Mouse (Mus musculus) G1E (cell line): ENCODE data around the gene Rspo3. TPM values are rescaled to one million over a fixed set of nuclear protein-coding genes. Genes with fewer than 3 reads are reported as not detected.

Source experiments
- ATAC-seq: 2 replicates; pipeline ENCODE4 v1.8.0; 2016; ENCODE audit warnings: mild to moderate bottlenecking; ENCODE audit not compliant: insufficient number of reproducible peaks, poor library complexity, low FRiP score, severe bottlenecking; ENCODE audit errors: extremely low read depth
- DNase-seq: peaks from one replicate; pipeline ENCODE4 v3.0.0; 2012; ENCODE audit warnings: low spot score
- H3K27me3 ChIP-seq: 2 replicates; pipeline ENCODE4 v1.6.1; 2012; ENCODE audit warnings: mild to moderate bottlenecking, low read length, inconsistent platforms; ENCODE audit not compliant: insufficient read depth
- H3K36me3 ChIP-seq: replicated peaks from 2 replicates; pipeline ENCODE3; 2012; ENCODE audit warnings: mild to moderate bottlenecking, inconsistent platforms
- H3K4me1 ChIP-seq: 2 replicates; pipeline ENCODE4 v1.6.1; 2012; ENCODE audit warnings: low read depth, low read length, inconsistent platforms, mixed read lengths; ENCODE audit not compliant: insufficient read depth
- H3K4me3 ChIP-seq: 2 replicates; pipeline ENCODE4 v1.5.1; 2012; ENCODE audit warnings: low read depth, mild to moderate bottlenecking, inconsistent platforms, low read length, moderate library complexity, mixed read lengths
- H3K9me3 ChIP-seq: replicated peaks from 2 replicates; pipeline ENCODE4 v1.6.1; 2012; ENCODE audit warnings: inconsistent platforms
- CTCF ChIP-seq: IDR thresholded peaks from 2 replicates; pipeline ENCODE4 v1.5.1; 2012; ENCODE audit warnings: low read depth, low read length, inconsistent platforms, mixed read lengths
- GATA1 ChIP-seq: IDR thresholded peaks from 2 replicates; pipeline ENCODE4 v1.6.1; 2012; ENCODE audit warnings: borderline replicate concordance, low read length, inconsistent platforms, mixed read lengths
- GATA2 ChIP-seq: IDR thresholded peaks from 2 replicates; pipeline ENCODE4 v1.6.1; 2012; ENCODE audit warnings: low read depth, low read length, inconsistent platforms, borderline replicate concordance
- POLR2AphosphoS5 ChIP-seq: IDR thresholded peaks from 2 replicates; pipeline ENCODE4 v1.6.1; 2012; ENCODE audit warnings: low read depth, low read length, inconsistent platforms; ENCODE audit not compliant: insufficient replicate concordance
- TAL1 ChIP-seq: conservative IDR thresholded peaks from 2 replicates; pipeline ENCODE4 v1.6.1; 2012; ENCODE audit warnings: low read depth, low read length, inconsistent platforms, mixed read lengths
- polyA plus RNA-seq: library from polyadenylated mRNA; stranded (reverse); fragments of >175 nt; gene quantifications from 2 replicates; pipeline ENCODE4 v1.2.3, GENCODE M21; 2012
- total RNA-seq, 2 experiments: library from RNA; stranded (forward) in 1 of 2; stranded (reverse) in 1 of 2; fragments of 200-1000 nt in 1 of 2; fragments of >200 nt in 1 of 2; fragmentation: Nextera tagmentation in 1 of 2; gene quantifications; 2 replicates each; pipeline ENCODE4 v1.2.3; 2014 to 2017

Gene Rspo3
- total RNA-seq (2014; fragmentation: Nextera tagmentation), result 6.5 and 6.7 TPM in 2 replicates
- 6.1 and 6.3 TPM in 2 replicates for total RNA-seq (2017)
- 0.75 and 0.79 TPM in 2 replicates for polyA plus RNA-seq

GRCm38 (mm10) chr10:29535546-29536260, at the start of gene Rspo3:
TSS of gene Rspo3 (minus strand) at chr10:29535867.
- Histone ChIP-seq H3K36me3 (no peaks in the 10 kb centered on the region), H3K27me3 (peaks cover 40% of the 10 kb centered on the region), H3K4me1 (peaks cover 29% of the 10 kb centered on the region), H3K4me3 (peak within 1 kb of the TSS; percentile 71), H3K9me3 (no peaks in the 10 kb centered on the region)
- TF ChIP-seq POLR2AphosphoS5 (no peak), GATA2 (no peak), GATA1 (no peak), TAL1 (no peak), CTCF (no peak)
- ATAC-seq, result peak; percentile 45
- DNase-seq, result peak; percentile 35

DNA sequence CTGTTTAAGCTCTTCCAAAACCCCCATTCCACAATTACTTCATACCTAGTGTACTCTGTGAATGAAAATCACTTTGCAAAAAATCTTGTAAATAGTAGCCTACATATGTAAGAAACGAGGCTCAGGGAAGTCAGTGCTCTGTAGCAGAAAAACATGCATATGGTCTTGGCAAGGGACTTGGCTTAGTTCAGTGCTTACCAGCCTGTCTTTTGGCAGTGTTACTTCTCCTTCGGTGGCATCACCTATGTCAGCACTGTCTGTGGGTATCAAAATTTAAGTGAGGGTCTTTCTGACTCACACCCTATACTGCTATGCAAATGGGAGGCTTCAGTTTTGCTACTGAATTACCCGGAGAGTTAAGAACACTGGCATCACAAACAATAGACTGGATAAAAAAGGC, 46.3 kb upstream of the Rspo3 start:
- Histone ChIP-seq H3K4me1 (no peaks in the 10 kb centered on the region), H3K9me3 (no peaks in the 10 kb centered on the region), H3K4me3 (no peak overlapping the region), H3K36me3 (no peaks in the 10 kb centered on the region), H3K27me3 (no peaks in the 10 kb centered on the region)
- no peak for TF ChIP-seq TAL1
- ATAC-seq (no peak), DNase-seq (no peak)

DNA sequence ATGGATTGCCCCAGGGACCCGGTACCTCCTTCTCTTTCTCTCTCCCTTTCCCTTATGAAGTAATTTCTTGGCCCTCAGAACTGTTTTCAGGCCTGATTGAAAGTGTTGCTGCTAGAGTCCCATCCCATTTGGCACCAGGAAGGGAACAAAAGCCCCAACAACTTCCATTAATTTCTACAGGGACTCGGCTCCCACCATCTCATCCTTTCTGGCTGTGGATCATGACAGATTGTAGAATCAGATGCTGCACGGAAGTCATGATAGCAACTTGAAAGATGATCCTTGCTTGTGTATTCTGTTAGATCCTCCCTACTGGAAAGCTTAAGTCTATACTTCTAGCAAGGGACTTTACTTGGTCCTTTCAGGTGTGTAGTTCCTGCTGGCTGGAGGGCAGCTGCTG, 45.8 kb upstream of the Rspo3 start:
- ATAC-seq (no peak), DNase-seq (no peak)
- Histone ChIP-seq H3K36me3 (no peaks in the 10 kb centered on the region), H3K4me3 (no peak overlapping the region), H3K4me1 (no peaks in the 10 kb centered on the region), H3K9me3 (no peaks in the 10 kb centered on the region), H3K27me3 (no peaks in the 10 kb centered on the region)
- TF ChIP-seq GATA1 (no peak), POLR2AphosphoS5 (no peak), CTCF (no peak), GATA2 (no peak), TAL1 (no peak)

GRCm38 (mm10) chr10:29555983-29556382, 20.3 kb upstream of the Rspo3 start:
- no peaks in the 10 kb centered on the region for H3K27me3 ChIP-seq
- H3K36me3 ChIP-seq, result no peaks in the 10 kb centered on the region
- no peak overlapping the region for H3K4me3 ChIP-seq
- no peak for TF ChIP-seq TAL1
- TF ChIP-seq GATA2, result no peak
- TF ChIP-seq CTCF, result no peak
- TF ChIP-seq POLR2AphosphoS5, result no peak
- no peak for TF ChIP-seq GATA1
- no peaks in the 10 kb centered on the region for H3K4me1 ChIP-seq
- ATAC-seq, result no peak
- no peak for DNase-seq
- no peaks in the 10 kb centered on the region for H3K9me3 ChIP-seq

GRCm38 (mm10) chr10:29554365-29554764, 18.7 kb upstream of the Rspo3 start:
- Histone ChIP-seq H3K36me3 (no peaks in the 10 kb centered on the region), H3K9me3 (no peaks in the 10 kb centered on the region), H3K27me3 (0 out of 2 replicates have a peak, but pooled peaks cover 2% of the 10 kb centered on the region), H3K4me1 (no peaks in the 10 kb centered on the region), H3K4me3 (no peak overlapping the region)
- DNase-seq (no peak), ATAC-seq (no peak)
- TF ChIP-seq GATA1, result no peak
- TF ChIP-seq TAL1, result no peak
- no peak for TF ChIP-seq CTCF

- TF ChIP-seq POLR2AphosphoS5 (no peak), GATA2 (no peak), TAL1 (no peak), GATA1 (no peak), CTCF (no peak)
- H3K4me3 ChIP-seq, result no peak overlapping the region
- DNase-seq (no peak), ATAC-seq (no peak)
- no peaks in the 10 kb centered on the region for H3K9me3 ChIP-seq
- no peaks in the 10 kb centered on the region for H3K4me1 ChIP-seq
- no peaks in the 10 kb centered on the region for H3K36me3 ChIP-seq
- peaks cover 9% of the 10 kb centered on the region; the same call in 1 of the 2 replicates for H3K27me3 ChIP-seq
These were observed 7.3 kb upstream of the Rspo3 start for GRCm38 (mm10) chr10:29542982-29543381.

DNA sequence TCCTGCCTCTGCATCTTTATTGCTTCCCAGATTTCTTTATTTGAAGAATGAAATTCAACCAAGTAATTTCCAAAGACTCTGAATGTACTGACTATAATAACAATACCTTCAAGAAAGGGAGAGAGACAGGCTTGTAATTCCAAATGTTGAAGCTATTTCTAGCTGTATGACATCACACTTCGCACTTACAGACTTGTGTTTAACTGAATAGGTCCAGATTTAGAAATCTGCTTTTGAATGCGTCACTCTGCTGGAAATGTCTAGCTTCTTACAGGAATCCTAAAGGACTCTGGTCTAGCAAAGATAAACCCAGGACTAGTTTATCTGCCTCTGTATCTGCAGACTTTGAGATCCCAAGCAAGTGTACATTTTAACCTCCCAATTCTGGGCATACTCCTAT, 3.8 kb upstream of the Rspo3 start:
- no peaks in the 10 kb centered on the region for H3K36me3 ChIP-seq
- TF ChIP-seq CTCF (no peak), GATA1 (no peak), POLR2AphosphoS5 (no peak)
- DNase-seq, result no peak
- no peaks in the 10 kb centered on the region for H3K9me3 ChIP-seq
- peaks cover 14% of the 10 kb centered on the region for H3K4me1 ChIP-seq
- H3K27me3 ChIP-seq, result peaks cover 27% of the 10 kb centered on the region
- H3K4me3 ChIP-seq, result no peak overlapping the region
- ATAC-seq, result no peak
